Mouse (Mus musculus) erythroblast, embryonic 14.5 days (primary cell): ENCODE measurements around the gene Ap1m2. TPM values are rescaled to one million over a fixed set of nuclear protein-coding genes. Genes with fewer than 3 reads are reported as not detected.
A peak's percentile ranks its signal among the peaks of the same experiment; 100 is the strongest.

Experiments
- H3K27me3 ChIP-seq: 2 replicates; pipeline ENCODE4 v1.6.1; 2012; ENCODE audit warnings: inconsistent platforms; ENCODE audit not compliant: control insufficient read depth
- H3K36me3 ChIP-seq: 2 replicates; pipeline ENCODE4 v1.6.1; 2012; ENCODE audit warnings: mild to moderate bottlenecking, inconsistent platforms; ENCODE audit not compliant: control insufficient read depth
- H3K4me1 ChIP-seq: 2 replicates; pipeline ENCODE4 v1.6.1; 2012; ENCODE audit warnings: inconsistent platforms; ENCODE audit not compliant: control insufficient read depth
- H3K4me3 ChIP-seq: replicated peaks from 2 replicates; pipeline ENCODE3; 2012; ENCODE audit warnings: moderate library complexity, mild to moderate bottlenecking, inconsistent platforms
- H3K9me3 ChIP-seq: 2 replicates; pipeline ENCODE4 v1.6.1; 2012; ENCODE audit warnings: low read length, inconsistent platforms, mixed read lengths; ENCODE audit not compliant: control insufficient read depth
- GATA1 ChIP-seq: IDR thresholded peaks from 2 replicates; pipeline ENCODE4 v1.6.1; 2012; ENCODE audit warnings: low read length, inconsistent platforms, mixed read lengths
- TAL1 ChIP-seq: IDR thresholded peaks from 3 replicates; pipeline ENCODE4 v1.6.1; 2012; ENCODE audit warnings: low read length, inconsistent platforms, mixed read lengths
- polyA plus RNA-seq: library from polyadenylated mRNA; stranded (reverse); fragments of >175 nt; gene quantifications from 2 replicates; pipeline ENCODE4 v1.2.3, GENCODE M21; 2012

Gene Ap1m2
- polyA plus RNA-seq, 1 experiment: not detected

GRCm38 (mm10) chr9:21319503-21319902 lies 7.4 kb upstream of the Ap1m2 start:
- no peak overlapping the region for H3K4me3 ChIP-seq
- peaks cover 62% of the 10 kb centered on the region for H3K4me1 ChIP-seq
- H3K9me3 ChIP-seq: 0 out of 2 replicates have a peak, but pooled peaks cover 2% of the 10 kb centered on the region
- TF ChIP-seq GATA1 (no peak), TAL1 (no peak)
- H3K27me3 ChIP-seq: no peaks in the 10 kb centered on the region
- no peaks in the 10 kb centered on the region for H3K36me3 ChIP-seq

GRCm38 (mm10) chr9:21318792-21319191 lies 6.7 kb upstream of the Ap1m2 start:
- peaks cover 63% of the 10 kb centered on the region for H3K4me1 ChIP-seq
- H3K9me3 ChIP-seq: 0 out of 2 replicates have a peak, but pooled peaks cover 2% of the 10 kb centered on the region
- H3K27me3 ChIP-seq: no peaks in the 10 kb centered on the region
- H3K4me3 ChIP-seq: no peak overlapping the region
- no peak for TF ChIP-seq GATA1
- TF ChIP-seq TAL1: no peak
- H3K36me3 ChIP-seq: no peaks in the 10 kb centered on the region

GRCm38 (mm10) chr9:21316696-21317095 lies 4.6 kb upstream of the Ap1m2 start:
- TF ChIP-seq TAL1 (no peak), GATA1 (no peak)
- Histone ChIP-seq H3K36me3 (no peaks in the 10 kb centered on the region), H3K4me1 (peaks cover 61% of the 10 kb centered on the region), H3K27me3 (peaks cover 11% of the 10 kb centered on the region), H3K9me3 (0 out of 2 replicates have a peak, but pooled peaks cover 2% of the 10 kb centered on the region), H3K4me3 (no peak overlapping the region)

- Histone ChIP-seq H3K27me3 (peaks cover 18% of the 10 kb centered on the region), H3K9me3 (0 out of 2 replicates have a peak, but pooled peaks cover 2% of the 10 kb centered on the region), H3K36me3 (no peaks in the 10 kb centered on the region), H3K4me3 (no peak overlapping the region), H3K4me1 (peaks cover 49% of the 10 kb centered on the region)
- TF ChIP-seq TAL1 (no peak), GATA1 (no peak)
Measured at GRCm38 (mm10) chr9:21315421-21315820, 3.3 kb upstream of the Ap1m2 start.

GRCm38 (mm10) chr9:21314367-21315140 lies 2.4 kb upstream of the Ap1m2 start:
- peaks cover 21% of the 10 kb centered on the region for H3K27me3 ChIP-seq
- H3K4me3 ChIP-seq: peak overlapping the region; percentile 3
- TF ChIP-seq GATA1: no peak; the same call in 1 of the 2 replicates
- TF ChIP-seq TAL1: peak; percentile 43; the same call in 2 of the 3 replicates
- peaks cover 42% of the 10 kb centered on the region for H3K4me1 ChIP-seq
- H3K36me3 ChIP-seq: no peaks in the 10 kb centered on the region
- 0 out of 2 replicates have a peak, but pooled peaks cover under 1% of the 10 kb centered on the region for H3K9me3 ChIP-seq

- Histone ChIP-seq H3K9me3 (no peaks in the 10 kb centered on the region), H3K4me1 (peaks cover 46% of the 10 kb centered on the region), H3K36me3 (no peaks in the 10 kb centered on the region), H3K4me3 (no peak overlapping the region), H3K27me3 (peaks cover 24% of the 10 kb centered on the region)
- TF ChIP-seq TAL1 (no peak; the same call in 2 of the 3 replicates), GATA1 (no peak)
Measured at GRCm38 (mm10) chr9:21313394-21313793, 1.3 kb upstream of the Ap1m2 start.

- H3K27me3 ChIP-seq: peaks cover 24% of the 10 kb centered on the region
- no peaks in the 10 kb centered on the region for H3K9me3 ChIP-seq
- H3K36me3 ChIP-seq: no peaks in the 10 kb centered on the region
- peaks cover 46% of the 10 kb centered on the region for H3K4me1 ChIP-seq
- H3K4me3 ChIP-seq: no peak overlapping the region
- TF ChIP-seq GATA1 (no peak), TAL1 (no peak)
Measured at GRCm38 (mm10) chr9:21311695-21312094, 442 bp downstream of the Ap1m2 start.

GRCm38 (mm10) chr9:21309150-21309741 lies 2.9 kb downstream of the Ap1m2 start:
- H3K27me3 ChIP-seq: peaks cover 24% of the 10 kb centered on the region
- peak overlapping the region; percentile 37 for H3K4me3 ChIP-seq
- peaks cover 28% of the 10 kb centered on the region for H3K4me1 ChIP-seq
- TF ChIP-seq GATA1 (no peak), TAL1 (no peak)
- no peaks in the 10 kb centered on the region for H3K36me3 ChIP-seq
- H3K9me3 ChIP-seq: no peaks in the 10 kb centered on the region

GRCm38 (mm10) chr9:21305065-21305464 lies 7.1 kb downstream of the Ap1m2 start:
- TF ChIP-seq TAL1 (no peak), GATA1 (no peak)
- Histone ChIP-seq H3K27me3 (peaks cover 5% of the 10 kb centered on the region), H3K9me3 (no peaks in the 10 kb centered on the region), H3K4me3 (no peak overlapping the region), H3K4me1 (peaks cover 12% of the 10 kb centered on the region), H3K36me3 (no peaks in the 10 kb centered on the region)
